Comparison of ENCODE assay signal across 8 mouse cellular contexts in genomic region chr4:136053247-136053596, GRCm38 (mm10). TPM values are rescaled to one million over a fixed set of nuclear protein-coding genes. Genes with fewer than 3 reads are reported as not detected.
DNase-seq lines count a peak whose midpoint lies in the region; ATAC-seq and TF ChIP-seq lines count a peak whose summit lies in the region.

Rpl11 (minus strand) TSS chr4:136053428.

- H3K4me2 ChIP-seq in forebrain, embryonic 15.5 days (replicated peaks): peak within 1 kb of the TSS; percentile 86

- intact Hi-C loops in heart, postnatal 25 days (cut with DNase I): loop anchor here (2.0 to 5.0 kb wide), 4 partner anchors 32 to 549 kb away; partner anchors contain the start of genes Eloa, Gale, Kdm1a and Pithd1

- under 1% methylated on average over 21 of the region's 21 CpGs for WGBS in forebrain, embryonic 15.5 days
- WGBS in lung, adult 2 months: under 1% methylated on average over 21 of the region's 21 CpGs

- peak; percentile 97 for DNase-seq in ES-CJ7 (ENCODE audit: low read depth, low spot score)
- DNase-seq in cerebellum, adult 11 months: peak; percentile 84
- DNase-seq in heart, postnatal 25 days (ENCODE audit: low spot score): peak; percentile 86
- peak; percentile 86 to 96 for DNase-seq in layer of hippocampus, adult 18-20 months (ENCODE audit: low spot score in 2 of 2)
- DNase-seq in lung, adult 2 months: peak; percentile 89
- DNase-seq in thymus, adult 18-20 months: peak; percentile 85 to 92

- H3K9me3 ChIP-seq in forebrain, embryonic 15.5 days: no peaks in the 10 kb centered on the region

- peaks cover 33% of the 10 kb centered on the region for H3K36me3 ChIP-seq in forebrain, embryonic 15.5 days

- H3K9ac ChIP-seq in forebrain, embryonic 15.5 days (replicated peaks): peak within 1 kb of the TSS; percentile 84

- TF ChIP-seq POLR2A in lung, adult 2 months (IDR thresholded peaks at IDR 0.05; ENCODE audit: borderline replicate concordance, extremely low read depth, low read depth, low read length): peak; percentile 94; the same call in 1 of the 2 replicates

- H3K4me3 ChIP-seq in forebrain, embryonic 15.5 days: peak within 1 kb of the TSS; percentile 57
- H3K4me3 ChIP-seq in lung, adult 2 months (replicated peaks; ENCODE audit: extremely low read depth, low read depth, low read length): peak within 1 kb of the TSS; percentile 99

- peak within 1 kb of the TSS; percentile 90 for H3K27ac ChIP-seq in forebrain, embryonic 15.5 days (replicated peaks)

- ATAC-seq in forebrain, embryonic 15.5 days (replicated peaks): peak; percentile 98
- peak; percentile 100 for ATAC-seq in neutrophil, adult 5-6 weeks (ENCODE audit: extremely low read depth, insufficient number of reproducible peaks, low FRiP score, poor library complexity, severe bottlenecking)

- TF ChIP-seq CTCF in lung, adult 2 months (IDR thresholded peaks at IDR 0.05; ENCODE audit: insufficient read depth, low read length): peak; percentile 97

- peaks cover 20% of the 10 kb centered on the region for H3K4me1 ChIP-seq in forebrain, embryonic 15.5 days
- H3K4me1 ChIP-seq in lung, adult 2 months (ENCODE audit: control insufficient read depth, insufficient read depth, low read length): peaks cover 7% of the 10 kb centered on the region; the same call in 1 of the 2 replicates

- H3K27me3 ChIP-seq in forebrain, embryonic 15.5 days: no peaks in the 10 kb centered on the region

RNA-seq across cellular contexts. Expression of gene Rpl11, which starts in this region (rescaled TPM):
- 302 and 341 TPM in 2 replicates for polyA plus RNA-seq in forebrain, embryonic 15.5 days (2015; fragmentation: Nextera tagmentation; extraction: Ambion mirVana)
- total RNA-seq in heart, postnatal 25 days (2021): 100 to 1,000 TPM; 230 to 252 TPM
- 100 to 1,000 TPM; 306 to 330 TPM for total RNA-seq in layer of hippocampus, adult 18-20 months (2021)
- polyA plus RNA-seq in lung, adult 2 months (2012; rRNA removed): 181 and 218 TPM in 2 replicates
- total RNA-seq in neutrophil, adult 5-6 weeks (2017): 333 and 414 TPM in 2 replicates

Comparison
In these comparisons a context has a peak if more than half of its experiments do, and no peak if none do; other contexts are left out.
1. Peak in every context shown above with its lines: DNase-seq, ATAC-seq, H3K4me3 ChIP-seq and H3K27ac ChIP-seq.